Mouse (Mus musculus) kidney, postnatal 0 days (tissue): ENCODE data around the gene Nnat. TPM values are rescaled to one million over a fixed set of nuclear protein-coding genes. Genes with fewer than 3 reads are reported as not detected.

Experiments used
- ATAC-seq: fragments of 200-750 bp; cut with Nextera tagmentation; replicated peaks from 2 replicates; pipeline ENCODE4 v1.8.0; 2017; ENCODE audit warnings: low read depth, moderate number of reproducible peaks, moderate TSS enrichment, moderate library complexity; ENCODE audit not compliant: low FRiP score
- DNase-seq: peaks from one replicate; pipeline ENCODE4 v3.0.0-alpha.2; 2016; ENCODE audit warnings: low spot score
- H3K27ac ChIP-seq: fragments of 300-500 bp; sonication (generic); 2 replicates; pipeline ENCODE4 v1.5.1; 2014; ENCODE audit warnings: mild to moderate bottlenecking
- H3K27me3 ChIP-seq: fragments of 300-500 bp; sonication (generic); 2 replicates; pipeline ENCODE4 v1.6.1; 2014; ENCODE audit warnings: low read length, mixed read lengths; ENCODE audit not compliant: insufficient read depth
- H3K36me3 ChIP-seq: fragments of 300-500 bp; sonication (generic); 2 replicates; pipeline ENCODE4 v1.6.1; 2014; ENCODE audit warnings: low read length, mixed read lengths; ENCODE audit not compliant: insufficient read depth
- H3K4me1 ChIP-seq: fragments of 300-500 bp; sonication (generic); replicated peaks from 2 replicates; pipeline ENCODE4 v1.6.1; 2014; ENCODE audit warnings: antibody characterized with exemption, low read length, mixed read lengths; ENCODE audit not compliant: insufficient read depth
- H3K4me2 ChIP-seq: fragments of 300-500 bp; sonication (generic); 2 replicates; pipeline ENCODE4 v1.6.1; 2014; ENCODE audit warnings: mild to moderate bottlenecking, low read length, moderate library complexity, mixed read lengths
- H3K4me3 ChIP-seq: fragments of 300-500 bp; sonication (generic); replicated peaks from 2 replicates; pipeline ENCODE4 v1.5.1; 2014; ENCODE audit warnings: low read depth, low read length
- H3K9ac ChIP-seq: fragments of 300-500 bp; sonication (generic); 2 replicates; pipeline ENCODE4 v1.6.1; 2014; ENCODE audit warnings: low read depth, low read length
- H3K9me3 ChIP-seq: fragments of 300-500 bp; sonication (generic); replicated peaks from 2 replicates; pipeline ENCODE4 v1.6.1; 2016; ENCODE audit warnings: low read length, inconsistent platforms, mixed read lengths
- CTCF ChIP-seq: IDR thresholded peaks from 2 replicates; pipeline ENCODE4 v1.5.1; 2016; ENCODE audit warnings: antibody characterized with exemption, low read depth, mild to moderate bottlenecking, moderate library complexity
- WGBS: fragments of 180-500 bp; shearing (Covaris S2); extraction: QIAGEN DNeasy Blood & Tissue Kit; methylation state at CpG from one replicate; pipeline ENCODE4 v1.1.7; 2014; 5-methylcytosine and 5-hydroxymethylcytosine counted together
- polyA plus RNA-seq: library from polyadenylated mRNA; unstranded; fragments of >200 nt; fragmentation: Nextera tagmentation; extraction: Ambion mirVana; gene quantifications from 2 replicates; pipeline ENCODE4 v1.2.1, GENCODE M21; 2015

Nnat gene
- polyA plus RNA-seq = 80.4 and 85.9 TPM in 2 replicates

- H3K27ac ChIP-seq = no peak within 1 kb of the TSS
- H3K9me3 ChIP-seq = peaks cover 10% of the 10 kb centered on the region; the same call in 1 of the 2 replicates
- DNase-seq (peak; percentile 74), ATAC-seq (0 out of 2 replicates have a peak, but pooled peaks have one; percentile 24)
- H3K9ac ChIP-seq = 0 out of 2 replicates have a peak within 1 kb of the TSS, but pooled peaks have one; percentile 28
- no peaks in the 10 kb centered on the region for H3K27me3 ChIP-seq
- 46% methylated on average over 27 of the region's 27 CpGs for WGBS
- peaks cover 4% of the 10 kb centered on the region; the same call in 1 of the 2 replicates for H3K4me1 ChIP-seq
- H3K4me2 ChIP-seq = peak within 1 kb of the TSS; percentile 55
- H3K4me3 ChIP-seq = peak within 1 kb of the TSS; percentile 35
- peaks cover 10% of the 10 kb centered on the region; the same call in 1 of the 2 replicates for H3K36me3 ChIP-seq
- no peak for TF ChIP-seq CTCF
These were observed at the start of gene Nnat for GRCm38 (mm10) chr2:157559858-157560257. Gene Nnat (plus strand): TSS chr2:157560078.

GRCm38 (mm10) chr2:157512859-157513258, 47.0 kb upstream of the Nnat start:
- Histone ChIP-seq H3K9ac (no peak overlapping the region), H3K4me2 (no peak overlapping the region), H3K27me3 (no peaks in the 10 kb centered on the region), H3K9me3 (no peaks in the 10 kb centered on the region), H3K36me3 (no peaks in the 10 kb centered on the region), H3K27ac (no peak overlapping the region), H3K4me3 (no peak overlapping the region), H3K4me1 (no peaks in the 10 kb centered on the region)
- DNase-seq = peak; percentile 30
- 75% methylated on average over 9 of the region's 9 CpGs for WGBS
- no peak for ATAC-seq
- no peak for TF ChIP-seq CTCF

GRCm38 (mm10) chr2:157513737-157514208, 46.1 kb upstream of the Nnat start:
- WGBS = 34% methylated on average over 9 of the region's 9 CpGs
- no peak for TF ChIP-seq CTCF
- no peak overlapping the region for H3K4me3 ChIP-seq
- no peak for DNase-seq
- H3K4me1 ChIP-seq = no peaks in the 10 kb centered on the region
- H3K4me2 ChIP-seq = no peak overlapping the region
- H3K9me3 ChIP-seq = no peaks in the 10 kb centered on the region
- no peak; the same call in 1 of the 2 replicates for ATAC-seq
- H3K36me3 ChIP-seq = no peaks in the 10 kb centered on the region
- no peak overlapping the region for H3K27ac ChIP-seq
- no peaks in the 10 kb centered on the region for H3K27me3 ChIP-seq
- no peak overlapping the region for H3K9ac ChIP-seq

- WGBS = 8% methylated on average over 4 of the region's 4 CpGs
- no peak for DNase-seq
- H3K4me1 ChIP-seq = no peaks in the 10 kb centered on the region
- H3K27me3 ChIP-seq = no peaks in the 10 kb centered on the region
- H3K4me3 ChIP-seq = no peak overlapping the region
- H3K27ac ChIP-seq = no peak overlapping the region
- H3K9ac ChIP-seq = no peak overlapping the region
- H3K36me3 ChIP-seq = no peaks in the 10 kb centered on the region
- ATAC-seq = no peak
- no peaks in the 10 kb centered on the region for H3K9me3 ChIP-seq
- H3K4me2 ChIP-seq = no peak overlapping the region
- no peak for TF ChIP-seq CTCF
These were observed 45.5 kb upstream of the Nnat start for GRCm38 (mm10) chr2:157514353-157514752.

GRCm38 (mm10) chr2:157517526-157517925, 42.4 kb upstream of the Nnat start:
- Histone ChIP-seq H3K4me1 (no peaks in the 10 kb centered on the region), H3K4me2 (no peak overlapping the region), H3K4me3 (no peak overlapping the region), H3K9ac (no peak overlapping the region), H3K9me3 (no peaks in the 10 kb centered on the region), H3K36me3 (no peaks in the 10 kb centered on the region), H3K27me3 (no peaks in the 10 kb centered on the region), H3K27ac (no peak overlapping the region)
- DNase-seq = no peak
- TF ChIP-seq CTCF = no peak
- ATAC-seq = no peak
- 66% methylated on average over 6 of the region's 6 CpGs for WGBS

GRCm38 (mm10) chr2:157518451-157518850, 41.4 kb upstream of the Nnat start:
- Histone ChIP-seq H3K9ac (no peak overlapping the region), H3K4me3 (no peak overlapping the region), H3K9me3 (no peaks in the 10 kb centered on the region), H3K27ac (no peak overlapping the region), H3K4me1 (no peaks in the 10 kb centered on the region), H3K36me3 (no peaks in the 10 kb centered on the region), H3K27me3 (no peaks in the 10 kb centered on the region), H3K4me2 (no peak overlapping the region)
- ATAC-seq (no peak), DNase-seq (no peak)
- 26% methylated on average over 7 of the region's 7 CpGs for WGBS
- no peak for TF ChIP-seq CTCF

- no peaks in the 10 kb centered on the region for H3K4me1 ChIP-seq
- no peak for TF ChIP-seq CTCF
- no peaks in the 10 kb centered on the region for H3K27me3 ChIP-seq
- ATAC-seq = no peak
- no peaks in the 10 kb centered on the region for H3K36me3 ChIP-seq
- WGBS = 61% methylated on average over 6 of the region's 6 CpGs
- no peak overlapping the region for H3K9ac ChIP-seq
- H3K4me2 ChIP-seq = no peak overlapping the region
- no peak overlapping the region for H3K27ac ChIP-seq
- H3K9me3 ChIP-seq = no peaks in the 10 kb centered on the region
- DNase-seq = no peak
- no peak overlapping the region for H3K4me3 ChIP-seq
These were observed 40.4 kb upstream of the Nnat start for GRCm38 (mm10) chr2:157519452-157519851.
